Mouse (Mus musculus) ES-CJ7 (cell line): ENCODE results near the gene Igfbp6.

ENCODE experiments used
- DNase-seq: peaks from one replicate; pipeline ENCODE4 v3.0.0; 2011; ENCODE audit warnings: low read depth, low spot score

The Igfbp6 gene

GRCm38 (mm10) chr15:102108651-102109525 is 35.3 kb upstream of the Igfbp6 start:
- peak; percentile 88 for DNase-seq

- DNase-seq = no peak
These were observed 33.9 kb upstream of the Igfbp6 start for GRCm38 (mm10) chr15:102110271-102110670.

- no peak for DNase-seq
These were observed 33.3 kb upstream of the Igfbp6 start for GRCm38 (mm10) chr15:102110701-102111494.

GRCm38 (mm10) chr15:102111495-102111829 is 32.7 kb upstream of the Igfbp6 start:
- no peak for DNase-seq

GRCm38 (mm10) chr15:102112181-102112580 is 32.0 kb upstream of the Igfbp6 start:
- no peak for DNase-seq

- no peak for DNase-seq
These were observed 31.3 kb upstream of the Igfbp6 start for GRCm38 (mm10) chr15:102112827-102113226.

- no peak for DNase-seq
These were observed 30.5 kb upstream of the Igfbp6 start for GRCm38 (mm10) chr15:102113674-102114073.

- DNase-seq = no peak
These were observed 29.4 kb upstream of the Igfbp6 start for GRCm38 (mm10) chr15:102114651-102115260.

GRCm38 (mm10) chr15:102115731-102116231 is 28.4 kb upstream of the Igfbp6 start:
- no peak for DNase-seq

- DNase-seq = no peak
These were observed 27.3 kb upstream of the Igfbp6 start for GRCm38 (mm10) chr15:102116753-102117415.

GRCm38 (mm10) chr15:102117461-102118443 is 26.4 kb upstream of the Igfbp6 start:
- DNase-seq = no peak

GRCm38 (mm10) chr15:102118591-102118990 is 25.6 kb upstream of the Igfbp6 start:
- DNase-seq = no peak

GRCm38 (mm10) chr15:102119121-102119830 is 24.9 kb upstream of the Igfbp6 start:
- DNase-seq = no peak

- DNase-seq = no peak
These were observed 24.4 kb upstream of the Igfbp6 start for GRCm38 (mm10) chr15:102119831-102120170.

GRCm38 (mm10) chr15:102120530-102120929 is 23.6 kb upstream of the Igfbp6 start:
- no peak for DNase-seq

- DNase-seq = no peak
These were observed 17.9 kb upstream of the Igfbp6 start for GRCm38 (mm10) chr15:102126303-102126702.

GRCm38 (mm10) chr15:102133314-102133713 is 10.8 kb upstream of the Igfbp6 start:
- no peak for DNase-seq

- no peak for DNase-seq
These were observed 9.5 kb upstream of the Igfbp6 start for GRCm38 (mm10) chr15:102134709-102135108.

GRCm38 (mm10) chr15:102135522-102136128 is 8.5 kb upstream of the Igfbp6 start:
- no peak for DNase-seq
